Mouse (Mus musculus): ENCODE results near the gene Desi1. TPM values are rescaled to one million over a fixed set of nuclear protein-coding genes. Genes with fewer than 3 reads are reported as not detected.

Desi1 gene
- polyA plus RNA-seq, 2 experiments = 26.3 to 30.5 TPM

DNA sequence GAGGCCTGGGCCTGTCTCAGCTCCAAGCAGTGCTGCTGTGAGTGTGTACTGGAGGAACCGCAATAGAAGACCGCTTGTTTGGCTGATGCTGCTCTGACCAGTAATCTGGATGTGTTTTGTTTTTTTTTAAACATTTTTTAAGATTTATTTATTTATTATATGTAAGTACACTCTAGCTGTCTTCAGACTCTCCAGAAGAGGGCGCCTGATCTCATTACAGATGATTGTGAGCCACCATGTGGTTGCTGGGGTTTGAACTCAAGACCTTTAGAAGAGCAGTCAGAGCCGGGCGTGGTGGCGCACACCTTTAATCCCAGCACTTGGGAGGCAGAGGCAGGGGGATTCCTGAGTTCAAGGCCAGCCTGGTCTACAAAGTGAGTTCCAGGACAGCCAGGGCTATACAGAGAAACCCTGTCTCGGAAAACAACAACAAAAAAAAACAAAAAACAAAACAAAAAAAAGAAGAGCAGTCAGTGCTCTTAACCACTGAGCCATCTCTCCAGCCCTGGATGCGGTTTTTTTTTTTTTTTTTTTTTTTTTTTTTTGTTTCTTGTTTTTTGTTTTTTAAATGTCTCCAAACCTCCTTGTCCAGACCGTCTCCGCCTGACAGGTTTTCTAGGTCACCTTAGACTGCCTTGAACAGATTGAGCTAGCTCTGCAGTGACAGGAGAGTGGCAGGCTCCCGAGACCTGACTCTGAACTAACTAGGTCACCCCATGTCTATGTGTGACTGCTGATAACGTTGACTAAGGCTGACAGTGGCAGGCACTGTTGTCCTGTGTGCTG, 2.4 kb upstream of the Desi1 start:
- DNase-seq (ENCODE audit: low spot score) = peak; percentile 23
- H3K27ac ChIP-seq (replicated peaks; ENCODE audit: low read depth, low read length) = no peak overlapping the region

GRCm38 (mm10) chr15:82032386-82032785, 1.3 kb downstream of the Desi1 start:
- H3K4me2 ChIP-seq (replicated peaks; ENCODE audit: low read depth, low read length, severe bottlenecking) = no peak overlapping the region
- H3K27me3 ChIP-seq (ENCODE audit: control insufficient read depth, insufficient read depth, low read length) = no peaks in the 10 kb centered on the region
- no peaks in the 10 kb centered on the region for H3K9me3 ChIP-seq (ENCODE audit: control insufficient read depth, low read length)
- no peak overlapping the region for H3K27ac ChIP-seq (replicated peaks; ENCODE audit: low read depth, low read length)
- no peak for TF ChIP-seq POLR2A (IDR thresholded peaks at IDR 0.05; ENCODE audit: borderline replicate concordance, extremely low read depth, insufficient read depth, insufficient read length)
- H3K9ac ChIP-seq (ENCODE audit: low read depth, low read length, severe bottlenecking) = no peak overlapping the region
- no peaks in the 10 kb centered on the region for H3K4me1 ChIP-seq (ENCODE audit: control insufficient read depth, insufficient read depth, low read length)
- ATAC-seq (ENCODE audit: low FRiP score, low read depth) (no peak), DNase-seq (ENCODE audit: low spot score) (no peak)
- peaks cover 70% of the 10 kb centered on the region for H3K36me3 ChIP-seq (ENCODE audit: control insufficient read depth, insufficient read depth, low read length)
- WGBS = 88% methylated on average over 7 of the region's 7 CpGs
- H3K4me3 ChIP-seq (replicated peaks; ENCODE audit: low read length) = no peak overlapping the region

More for the DNA sequence above, 2.4 kb upstream of the Desi1 start:
- H3K4me1 ChIP-seq (ENCODE audit: control insufficient read depth, insufficient read depth, low read length) = no peaks in the 10 kb centered on the region
- no peak for ATAC-seq (ENCODE audit: low FRiP score, low read depth)
- H3K9me3 ChIP-seq (ENCODE audit: control insufficient read depth, low read length) = no peaks in the 10 kb centered on the region
- no peak overlapping the region for H3K9ac ChIP-seq (ENCODE audit: low read depth, low read length, severe bottlenecking)
- no peak for TF ChIP-seq POLR2A (IDR thresholded peaks at IDR 0.05; ENCODE audit: borderline replicate concordance, extremely low read depth, insufficient read depth, insufficient read length)
- WGBS = 82% methylated on average over 12 of the region's 12 CpGs
- H3K27me3 ChIP-seq (ENCODE audit: control insufficient read depth, insufficient read depth, low read length) = no peaks in the 10 kb centered on the region
- no peak overlapping the region for H3K4me3 ChIP-seq (replicated peaks; ENCODE audit: low read length)
- peaks cover 73% of the 10 kb centered on the region for H3K36me3 ChIP-seq (ENCODE audit: control insufficient read depth, insufficient read depth, low read length)
- no peak overlapping the region for H3K4me2 ChIP-seq (replicated peaks; ENCODE audit: low read depth, low read length, severe bottlenecking)

DNA sequence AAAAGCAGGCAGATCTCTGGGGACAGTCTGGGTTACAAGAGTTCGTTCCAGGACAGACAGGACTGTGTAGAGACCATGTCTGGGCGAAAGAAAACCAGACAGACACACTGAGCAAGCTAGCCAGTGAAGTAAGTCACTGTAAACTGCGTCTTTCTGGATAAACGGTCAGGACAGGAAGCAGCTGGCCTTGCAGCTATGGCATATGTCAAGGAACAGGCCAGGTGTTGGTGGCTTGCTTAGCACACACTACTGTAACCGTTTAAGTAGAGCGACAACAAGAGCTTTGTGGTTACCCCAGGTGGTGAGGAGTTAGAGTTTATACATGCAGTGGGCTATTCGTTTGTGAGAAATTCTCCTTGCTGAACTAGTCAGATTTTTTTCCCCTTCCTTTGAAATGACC, 5.9 kb downstream of the Desi1 start:
- H3K27me3 ChIP-seq (ENCODE audit: control insufficient read depth, insufficient read depth, low read length) = no peaks in the 10 kb centered on the region
- no peak overlapping the region for H3K27ac ChIP-seq (replicated peaks; ENCODE audit: low read depth, low read length)
- no peak overlapping the region for H3K4me3 ChIP-seq (replicated peaks; ENCODE audit: low read length)
- no peak for TF ChIP-seq POLR2A (IDR thresholded peaks at IDR 0.05; ENCODE audit: borderline replicate concordance, extremely low read depth, insufficient read depth, insufficient read length)
- ATAC-seq (ENCODE audit: low FRiP score, low read depth) (no peak), DNase-seq (ENCODE audit: low spot score) (no peak)
- H3K4me1 ChIP-seq (ENCODE audit: control insufficient read depth, insufficient read depth, low read length) = no peaks in the 10 kb centered on the region
- no peak overlapping the region for H3K9ac ChIP-seq (ENCODE audit: low read depth, low read length, severe bottlenecking)
- WGBS = 83% methylated on average over 7 of the region's 7 CpGs
- H3K9me3 ChIP-seq (ENCODE audit: control insufficient read depth, low read length) = no peaks in the 10 kb centered on the region
- H3K36me3 ChIP-seq (ENCODE audit: control insufficient read depth, insufficient read depth, low read length) = peaks cover 89% of the 10 kb centered on the region
- H3K4me2 ChIP-seq (replicated peaks; ENCODE audit: low read depth, low read length, severe bottlenecking) = no peak overlapping the region

- Histone ChIP-seq H3K27me3 (ENCODE audit: control insufficient read depth, insufficient read depth, low read length) (no peaks in the 10 kb centered on the region), H3K36me3 (ENCODE audit: control insufficient read depth, insufficient read depth, low read length) (peaks cover 88% of the 10 kb centered on the region), H3K4me3 (replicated peaks; ENCODE audit: low read length) (no peak overlapping the region), H3K9ac (ENCODE audit: low read depth, low read length, severe bottlenecking) (no peak overlapping the region), H3K4me2 (replicated peaks; ENCODE audit: low read depth, low read length, severe bottlenecking) (no peak overlapping the region), H3K4me1 (ENCODE audit: control insufficient read depth, insufficient read depth, low read length) (no peaks in the 10 kb centered on the region), H3K9me3 (ENCODE audit: control insufficient read depth, low read length) (no peaks in the 10 kb centered on the region), H3K27ac (replicated peaks; ENCODE audit: low read depth, low read length) (no peak overlapping the region)
- ATAC-seq (ENCODE audit: low FRiP score, low read depth) (no peak), DNase-seq (ENCODE audit: low spot score) (no peak)
- 92% methylated on average over 7 of the region's 7 CpGs for WGBS
- TF ChIP-seq POLR2A (IDR thresholded peaks at IDR 0.05; ENCODE audit: borderline replicate concordance, extremely low read depth, insufficient read depth, insufficient read length) = no peak
These were observed 6.4 kb downstream of the Desi1 start for GRCm38 (mm10) chr15:82027276-82027675.

GRCm38 (mm10) chr15:82023965-82024635, 9.6 kb downstream of the Desi1 start:
- Histone ChIP-seq H3K27ac (replicated peaks; ENCODE audit: low read depth, low read length) (no peak overlapping the region), H3K36me3 (ENCODE audit: control insufficient read depth, insufficient read depth, low read length) (peaks cover 87% of the 10 kb centered on the region), H3K9ac (ENCODE audit: low read depth, low read length, severe bottlenecking) (no peak overlapping the region), H3K4me2 (replicated peaks; ENCODE audit: low read depth, low read length, severe bottlenecking) (no peak overlapping the region), H3K9me3 (ENCODE audit: control insufficient read depth, low read length) (no peaks in the 10 kb centered on the region), H3K4me3 (replicated peaks; ENCODE audit: low read length) (no peak overlapping the region), H3K4me1 (ENCODE audit: control insufficient read depth, insufficient read depth, low read length) (no peaks in the 10 kb centered on the region), H3K27me3 (ENCODE audit: control insufficient read depth, insufficient read depth, low read length) (no peaks in the 10 kb centered on the region)
- TF ChIP-seq POLR2A (IDR thresholded peaks at IDR 0.05; ENCODE audit: borderline replicate concordance, extremely low read depth, insufficient read depth, insufficient read length) = no peak
- no peak for DNase-seq (ENCODE audit: low spot score)
- ATAC-seq (ENCODE audit: low FRiP score, low read depth) = no peak
- 90% methylated on average over 6 of the region's 6 CpGs for WGBS

Measured in limb, embryonic 14.5 days (tissue).